Mouse (Mus musculus) lung, postnatal 10 days (tissue): ENCODE measurements at regions not wholly inside any gene's neighbourhood (a gene's known extent, or its start where the extent isn't known, plus 50 kb on each side); places are given as distances from the start of the nearest gene placed in this dataset.
A peak's percentile ranks its signal among the peaks of the same experiment; 100 is the strongest.
"Not testable (repeated sequence)": the region's sequence is repeated elsewhere in the genome, so short reads cannot be mapped to it uniquely, and the experiment has no call there.

Source experiments
- DNase-seq: peaks from one replicate; pipeline ENCODE4 v3.0.0; 2021

- no peak for DNase-seq
These were observed 145.5 kb downstream of the Gm815 start for GRCm38 (mm10) chr19:27031030-27031700.

- DNase-seq, result peak; percentile 57
These were observed 146.9 kb downstream of the Gm815 start for GRCm38 (mm10) chr19:27032621-27033020.

GRCm38 (mm10) chr19:27038298-27038697 is 152.6 kb downstream of the Gm815 start:
- DNase-seq, result no peak

GRCm38 (mm10) chr19:27040321-27041025 is 154.8 kb downstream of the Gm815 start:
- no peak for DNase-seq

GRCm38 (mm10) chr19:27066449-27067181 is 149.7 kb upstream of the Vldlr start:
- DNase-seq, result peak; percentile 83

- no peak for DNase-seq
These were observed 143.0 kb upstream of the Vldlr start for GRCm38 (mm10) chr19:27073281-27073680.

- no peak for DNase-seq
These were observed 141.3 kb upstream of the Vldlr start for GRCm38 (mm10) chr19:27075019-27075418.

- peak; percentile 76 for DNase-seq
These were observed 139.3 kb upstream of the Vldlr start for GRCm38 (mm10) chr19:27076920-27077512.

- no peak for DNase-seq
These were observed 128.9 kb upstream of the Vldlr start for GRCm38 (mm10) chr19:27087344-27087743.

GRCm38 (mm10) chr19:27087833-27088232 is 128.5 kb upstream of the Vldlr start:
- DNase-seq, result no peak

- no peak for DNase-seq
These were observed 127.2 kb upstream of the Vldlr start for GRCm38 (mm10) chr19:27089099-27089498.

- no peak for DNase-seq
These were observed 124.7 kb upstream of the Vldlr start for GRCm38 (mm10) chr19:27091603-27092002.

- no peak for DNase-seq
These were observed 121.4 kb upstream of the Vldlr start for GRCm38 (mm10) chr19:27094777-27095478.

- DNase-seq, result no peak
These were observed 116.4 kb upstream of the Vldlr start for GRCm38 (mm10) chr19:27099921-27100320.

- no peak for DNase-seq
These were observed 105.8 kb upstream of the Vldlr start for GRCm38 (mm10) chr19:27110437-27110836.

GRCm38 (mm10) chr19:27120876-27121275 is 95.4 kb upstream of the Vldlr start:
- DNase-seq, result no peak

GRCm38 (mm10) chr19:27122348-27122747 is 93.9 kb upstream of the Vldlr start:
- DNase-seq, result no peak

GRCm38 (mm10) chr19:27123334-27123733 is 93.0 kb upstream of the Vldlr start:
- DNase-seq, result peak; percentile 24

GRCm38 (mm10) chr19:27123806-27124469 is 92.3 kb upstream of the Vldlr start:
- DNase-seq, result peak; percentile 81

- DNase-seq, result not testable (repeated sequence)
These were observed 87.8 kb upstream of the Vldlr start for GRCm38 (mm10) chr19:27128501-27128900.

GRCm38 (mm10) chr19:27134360-27134759 is 81.9 kb upstream of the Vldlr start:
- no peak for DNase-seq

GRCm38 (mm10) chr19:27140892-27141291 is 75.4 kb upstream of the Vldlr start:
- DNase-seq, result no peak
